Mouse (Mus musculus) bone marrow, adult 2 months (tissue): ENCODE results near the gene Pank4.

Experiments used
- CTCF ChIP-seq: fragments of 200-500 bp; IDR thresholded peaks from 2 replicates; pipeline ENCODE4 v1.5.1; 2011; ENCODE audit warnings: low read length, control low read depth; ENCODE audit not compliant: control insufficient read depth, insufficient read depth
- POLR2A ChIP-seq: fragments of 200-500 bp; IDR thresholded peaks from 2 replicates; pipeline ENCODE4 v1.6.1; 2011; ENCODE audit warnings: low read depth, mild to moderate bottlenecking, control low read depth, low read length, borderline replicate concordance; ENCODE audit not compliant: control insufficient read depth

DNA sequence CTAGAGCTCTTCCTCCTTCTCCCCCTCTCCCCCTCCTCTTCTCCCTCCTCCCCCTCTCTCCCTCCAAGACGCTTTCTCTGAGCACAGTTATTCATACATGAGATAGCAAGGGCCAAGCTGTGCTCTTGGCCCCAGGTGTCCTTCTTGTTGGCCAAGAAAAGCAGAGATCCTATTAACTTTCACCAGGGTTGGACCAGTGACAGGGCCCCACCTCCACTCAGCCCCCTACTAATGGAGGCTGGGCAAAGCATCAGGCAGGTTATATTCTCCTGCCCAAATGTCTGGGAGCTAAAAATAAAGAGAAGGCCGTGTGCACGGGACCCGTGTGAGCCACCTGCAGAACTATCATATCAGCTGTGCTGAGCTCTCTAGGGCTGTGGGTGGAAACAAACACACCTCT lies 31.0 kb downstream of the Pank4 start:
- TF ChIP-seq CTCF, result no peak
- TF ChIP-seq POLR2A, result no peak
